Mouse (Mus musculus): ENCODE measurements at regions not wholly inside any gene's neighbourhood (a gene's known extent, or its start where the extent isn't known, plus 50 kb on each side); places are given as distances from the start of the nearest gene placed in this dataset.

- H3K36me3 ChIP-seq (ENCODE audit: control insufficient read depth, insufficient read depth, low read length): no peaks in the 10 kb centered on the region
- no peak for ATAC-seq (ENCODE audit: low FRiP score)
- H3K4me3 ChIP-seq (ENCODE audit: low read depth, low read length): no peak overlapping the region
- H3K27me3 ChIP-seq (ENCODE audit: control insufficient read depth, insufficient read depth, low read length): no peaks in the 10 kb centered on the region
- no peak overlapping the region for H3K27ac ChIP-seq (ENCODE audit: low read depth, low read length)
- H3K4me2 ChIP-seq (replicated peaks; ENCODE audit: low read depth, low read length): no peak overlapping the region
- WGBS: 62% methylated on average over 1 of the region's 1 CpGs
- no peak overlapping the region for H3K9ac ChIP-seq (ENCODE audit: low read depth, low read length)
- no peak for DNase-seq (ENCODE audit: low spot score)
- no peaks in the 10 kb centered on the region for H3K9me3 ChIP-seq (ENCODE audit: control insufficient read depth, low read length)
- no peaks in the 10 kb centered on the region for H3K4me1 ChIP-seq (replicated peaks; ENCODE audit: control insufficient read depth, insufficient read depth, low read length)
Observed at GRCm38 (mm10) chr13:101931882-101932281, 163.9 kb upstream of the Pik3r1 start.

GRCm38 (mm10) chr13:101935843-101936242, 167.8 kb upstream of the Pik3r1 start:
- DNase-seq (ENCODE audit: low spot score): no peak
- H3K27me3 ChIP-seq (ENCODE audit: control insufficient read depth, insufficient read depth, low read length): no peaks in the 10 kb centered on the region
- 52% methylated on average over 4 of the region's 4 CpGs for WGBS
- ATAC-seq (ENCODE audit: low FRiP score): no peak
- no peak overlapping the region for H3K4me3 ChIP-seq (ENCODE audit: low read depth, low read length)
- H3K27ac ChIP-seq (ENCODE audit: low read depth, low read length): no peak overlapping the region
- no peak overlapping the region for H3K4me2 ChIP-seq (replicated peaks; ENCODE audit: low read depth, low read length)
- H3K9ac ChIP-seq (ENCODE audit: low read depth, low read length): no peak overlapping the region
- no peaks in the 10 kb centered on the region for H3K4me1 ChIP-seq (replicated peaks; ENCODE audit: control insufficient read depth, insufficient read depth, low read length)
- H3K36me3 ChIP-seq (ENCODE audit: control insufficient read depth, insufficient read depth, low read length): no peaks in the 10 kb centered on the region
- no peaks in the 10 kb centered on the region for H3K9me3 ChIP-seq (ENCODE audit: control insufficient read depth, low read length)

- no peaks in the 10 kb centered on the region for H3K9me3 ChIP-seq (ENCODE audit: control insufficient read depth, low read length)
- no peak overlapping the region for H3K4me2 ChIP-seq (replicated peaks; ENCODE audit: low read depth, low read length)
- H3K4me1 ChIP-seq (replicated peaks; ENCODE audit: control insufficient read depth, insufficient read depth, low read length): no peaks in the 10 kb centered on the region
- H3K27me3 ChIP-seq (ENCODE audit: control insufficient read depth, insufficient read depth, low read length): no peaks in the 10 kb centered on the region
- H3K9ac ChIP-seq (ENCODE audit: low read depth, low read length): no peak overlapping the region
- ATAC-seq (ENCODE audit: low FRiP score) (no peak), DNase-seq (ENCODE audit: low spot score) (no peak)
- no peaks in the 10 kb centered on the region for H3K36me3 ChIP-seq (ENCODE audit: control insufficient read depth, insufficient read depth, low read length)
- WGBS: 71% methylated on average over 3 of the region's 3 CpGs
- no peak overlapping the region for H3K4me3 ChIP-seq (ENCODE audit: low read depth, low read length)
- no peak overlapping the region for H3K27ac ChIP-seq (ENCODE audit: low read depth, low read length)
Observed at GRCm38 (mm10) chr13:101954521-101954920, 186.5 kb upstream of the Pik3r1 start.

GRCm38 (mm10) chr13:101955806-101956418, 187.9 kb upstream of the Pik3r1 start:
- H3K4me2 ChIP-seq (replicated peaks; ENCODE audit: low read depth, low read length): no peak overlapping the region
- H3K36me3 ChIP-seq (ENCODE audit: control insufficient read depth, insufficient read depth, low read length): no peaks in the 10 kb centered on the region
- no peak overlapping the region for H3K9ac ChIP-seq (ENCODE audit: low read depth, low read length)
- no peak for DNase-seq (ENCODE audit: low spot score)
- no peaks in the 10 kb centered on the region for H3K4me1 ChIP-seq (replicated peaks; ENCODE audit: control insufficient read depth, insufficient read depth, low read length)
- peak; percentile 49 for ATAC-seq (ENCODE audit: low FRiP score)
- no peaks in the 10 kb centered on the region for H3K9me3 ChIP-seq (ENCODE audit: control insufficient read depth, low read length)
- no peak overlapping the region for H3K4me3 ChIP-seq (ENCODE audit: low read depth, low read length)
- no peaks in the 10 kb centered on the region for H3K27me3 ChIP-seq (ENCODE audit: control insufficient read depth, insufficient read depth, low read length)
- no peak overlapping the region for H3K27ac ChIP-seq (ENCODE audit: low read depth, low read length)
- WGBS: 69% methylated on average over 7 of the region's 7 CpGs

- no peaks in the 10 kb centered on the region for H3K36me3 ChIP-seq (ENCODE audit: control insufficient read depth, insufficient read depth, low read length)
- no peaks in the 10 kb centered on the region for H3K9me3 ChIP-seq (ENCODE audit: control insufficient read depth, low read length)
- no peaks in the 10 kb centered on the region for H3K4me1 ChIP-seq (replicated peaks; ENCODE audit: control insufficient read depth, insufficient read depth, low read length)
- ATAC-seq (ENCODE audit: low FRiP score) (no peak), DNase-seq (ENCODE audit: low spot score) (no peak)
- no peak overlapping the region for H3K4me3 ChIP-seq (ENCODE audit: low read depth, low read length)
- H3K27me3 ChIP-seq (ENCODE audit: control insufficient read depth, insufficient read depth, low read length): no peaks in the 10 kb centered on the region
- no peak overlapping the region for H3K4me2 ChIP-seq (replicated peaks; ENCODE audit: low read depth, low read length)
- H3K9ac ChIP-seq (ENCODE audit: low read depth, low read length): no peak overlapping the region
- 81% methylated on average over 4 of the region's 4 CpGs for WGBS
- no peak overlapping the region for H3K27ac ChIP-seq (ENCODE audit: low read depth, low read length)
Observed at GRCm38 (mm10) chr13:101957782-101958181, 189.8 kb upstream of the Pik3r1 start.

- no peak for ATAC-seq (ENCODE audit: low FRiP score)
- Histone ChIP-seq H3K4me1 (replicated peaks; ENCODE audit: control insufficient read depth, insufficient read depth, low read length) (no peaks in the 10 kb centered on the region), H3K27me3 (ENCODE audit: control insufficient read depth, insufficient read depth, low read length) (no peaks in the 10 kb centered on the region), H3K4me3 (ENCODE audit: low read depth, low read length) (no peak overlapping the region), H3K9ac (ENCODE audit: low read depth, low read length) (no peak overlapping the region), H3K4me2 (replicated peaks; ENCODE audit: low read depth, low read length) (no peak overlapping the region), H3K36me3 (ENCODE audit: control insufficient read depth, insufficient read depth, low read length) (no peaks in the 10 kb centered on the region), H3K27ac (ENCODE audit: low read depth, low read length) (no peak overlapping the region), H3K9me3 (ENCODE audit: control insufficient read depth, low read length) (no peaks in the 10 kb centered on the region)
- DNase-seq (ENCODE audit: low spot score): no peak
- 80% methylated on average over 7 of the region's 7 CpGs for WGBS
Observed at GRCm38 (mm10) chr13:101965537-101965936, 197.5 kb upstream of the Pik3r1 start.

- no peaks in the 10 kb centered on the region for H3K4me1 ChIP-seq (replicated peaks; ENCODE audit: control insufficient read depth, insufficient read depth, low read length)
- no peaks in the 10 kb centered on the region for H3K9me3 ChIP-seq (ENCODE audit: control insufficient read depth, low read length)
- no peak overlapping the region for H3K27ac ChIP-seq (ENCODE audit: low read depth, low read length)
- WGBS: 90% methylated on average over 8 of the region's 8 CpGs
- no peaks in the 10 kb centered on the region for H3K36me3 ChIP-seq (ENCODE audit: control insufficient read depth, insufficient read depth, low read length)
- H3K4me3 ChIP-seq (ENCODE audit: low read depth, low read length): no peak overlapping the region
- no peak overlapping the region for H3K9ac ChIP-seq (ENCODE audit: low read depth, low read length)
- DNase-seq (ENCODE audit: low spot score): no peak
- no peaks in the 10 kb centered on the region for H3K27me3 ChIP-seq (ENCODE audit: control insufficient read depth, insufficient read depth, low read length)
- H3K4me2 ChIP-seq (replicated peaks; ENCODE audit: low read depth, low read length): no peak overlapping the region
- no peak for ATAC-seq (ENCODE audit: low FRiP score)
Observed at GRCm38 (mm10) chr13:101966799-101967397, 198.9 kb upstream of the Pik3r1 start.

GRCm38 (mm10) chr13:101967466-101967865, 199.4 kb upstream of the Pik3r1 start:
- no peak overlapping the region for H3K9ac ChIP-seq (ENCODE audit: low read depth, low read length)
- H3K4me3 ChIP-seq (ENCODE audit: low read depth, low read length): no peak overlapping the region
- DNase-seq (ENCODE audit: low spot score) (no peak), ATAC-seq (ENCODE audit: low FRiP score) (no peak)
- H3K4me1 ChIP-seq (replicated peaks; ENCODE audit: control insufficient read depth, insufficient read depth, low read length): no peaks in the 10 kb centered on the region
- no peaks in the 10 kb centered on the region for H3K36me3 ChIP-seq (ENCODE audit: control insufficient read depth, insufficient read depth, low read length)
- H3K27ac ChIP-seq (ENCODE audit: low read depth, low read length): no peak overlapping the region
- H3K27me3 ChIP-seq (ENCODE audit: control insufficient read depth, insufficient read depth, low read length): no peaks in the 10 kb centered on the region
- no peak overlapping the region for H3K4me2 ChIP-seq (replicated peaks; ENCODE audit: low read depth, low read length)
- H3K9me3 ChIP-seq (ENCODE audit: control insufficient read depth, low read length): no peaks in the 10 kb centered on the region
- WGBS: 71% methylated on average over 4 of the region's 4 CpGs

- no peak overlapping the region for H3K4me2 ChIP-seq (replicated peaks; ENCODE audit: low read depth, low read length)
- no peak for DNase-seq (ENCODE audit: low spot score)
- no peak overlapping the region for H3K9ac ChIP-seq (ENCODE audit: low read depth, low read length)
Observed at GRCm38 (mm10) chr13:101976766-101977165, 208.7 kb upstream of the Pik3r1 start.

More at GRCm38 (mm10) chr13:101976766-101977165, 208.7 kb upstream of the Pik3r1 start:
- Histone ChIP-seq H3K36me3 (ENCODE audit: control insufficient read depth, insufficient read depth, low read length) (no peaks in the 10 kb centered on the region), H3K4me1 (replicated peaks; ENCODE audit: control insufficient read depth, insufficient read depth, low read length) (no peaks in the 10 kb centered on the region), H3K4me3 (ENCODE audit: low read depth, low read length) (no peak overlapping the region), H3K27ac (ENCODE audit: low read depth, low read length) (no peak overlapping the region), H3K9me3 (ENCODE audit: control insufficient read depth, low read length) (no peaks in the 10 kb centered on the region), H3K27me3 (ENCODE audit: control insufficient read depth, insufficient read depth, low read length) (no peaks in the 10 kb centered on the region)
- no peak for ATAC-seq (ENCODE audit: low FRiP score)
- WGBS: 87% methylated on average over 4 of the region's 4 CpGs

All from hindbrain, embryonic 11.5 days (tissue).